Mouse (Mus musculus): ENCODE data around the gene Sdha. TPM values are rescaled to one million over a fixed set of nuclear protein-coding genes. Genes with fewer than 3 reads are reported as not detected.

Gene Sdha
- total RNA-seq, 1 experiment from 2014 or later = 257 TPM

- no peak for ATAC-seq (replicated peaks; ENCODE audit: low read depth, poor library complexity, severe bottlenecking)
These were observed 44.7 kb downstream of the Sdha start for GRCm38 (mm10) chr13:74305380-74305779.

GRCm38 (mm10) chr13:74302050-74303037 lies 47.7 kb downstream of the Sdha start:
- ATAC-seq (replicated peaks; ENCODE audit: low read depth, poor library complexity, severe bottlenecking) = no peak

DNA sequence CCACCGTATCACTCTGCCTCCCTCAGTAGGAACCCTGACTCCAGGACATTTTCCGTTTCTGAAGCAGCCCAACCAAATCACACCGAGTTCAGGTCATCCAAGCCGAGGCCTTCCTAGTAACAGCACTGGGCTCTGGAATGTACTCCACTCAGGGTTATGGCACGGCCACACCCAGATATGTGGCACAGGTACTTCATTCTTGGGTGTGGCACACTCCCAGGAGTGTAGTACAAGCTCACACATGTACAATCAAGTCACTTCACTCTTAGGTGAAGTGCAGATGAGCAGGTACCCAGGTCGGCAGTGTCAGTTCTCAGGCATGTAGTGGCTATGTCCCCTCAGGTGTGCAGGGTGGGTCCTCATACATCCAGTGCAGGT lies 48.5 kb downstream of the Sdha start:
- no peak for ATAC-seq (replicated peaks; ENCODE audit: low read depth, poor library complexity, severe bottlenecking)

DNA sequence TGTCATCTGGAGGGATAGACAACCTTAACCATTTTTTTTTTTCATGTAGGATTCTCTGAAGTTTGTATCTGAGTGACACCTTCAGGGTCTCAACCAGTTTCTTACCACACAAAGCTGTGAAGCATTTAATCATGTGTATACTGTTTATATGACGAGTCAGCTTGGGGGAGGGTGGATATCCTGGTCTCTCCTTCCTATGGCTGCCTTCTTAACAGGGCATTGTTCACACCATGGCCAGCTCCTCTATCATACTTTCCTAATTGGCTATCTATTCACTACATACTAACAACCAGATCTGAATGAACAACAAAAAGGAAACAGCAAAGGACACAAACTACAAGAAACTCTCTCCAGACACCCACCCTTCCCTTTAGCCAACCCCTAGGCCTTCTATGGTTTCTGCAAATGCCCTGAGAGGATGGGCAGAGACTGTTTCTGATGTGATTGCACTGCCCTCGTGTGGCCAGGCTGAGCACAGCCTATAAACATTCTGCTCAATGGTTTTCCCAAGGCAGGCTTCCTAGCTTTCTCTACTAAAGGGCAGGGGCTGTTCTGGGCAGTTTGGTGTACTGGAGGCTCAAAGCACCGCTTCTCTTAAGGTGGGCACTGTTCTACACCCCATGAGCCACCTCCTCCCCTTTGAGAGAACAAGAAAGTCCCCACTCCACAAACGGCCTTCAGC lies 49.0 kb downstream of the Sdha start:
- ATAC-seq (replicated peaks; ENCODE audit: low read depth, poor library complexity, severe bottlenecking) = peak; percentile 95

DNA sequence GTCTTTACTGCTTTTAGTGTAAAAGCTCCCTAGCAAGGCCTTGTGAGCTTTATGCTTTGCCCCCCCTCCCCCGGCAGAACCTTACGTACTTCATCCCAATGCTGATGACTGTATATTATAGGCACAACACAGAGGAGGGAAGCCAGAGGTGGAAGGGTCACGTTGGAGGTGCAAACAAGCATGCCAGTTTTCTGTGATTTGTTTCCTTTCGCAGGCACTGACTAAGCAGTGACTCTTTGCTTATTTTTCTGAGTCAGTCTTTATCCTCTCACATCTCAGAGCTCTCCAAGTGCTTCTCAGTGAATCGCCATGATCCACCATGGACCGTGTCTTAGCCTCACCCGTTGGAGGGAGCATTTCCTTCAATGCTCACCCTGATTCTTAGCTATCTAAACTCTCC lies 53.7 kb downstream of the Sdha start:
- no peak for ATAC-seq (replicated peaks; ENCODE audit: low read depth, poor library complexity, severe bottlenecking)

DNA sequence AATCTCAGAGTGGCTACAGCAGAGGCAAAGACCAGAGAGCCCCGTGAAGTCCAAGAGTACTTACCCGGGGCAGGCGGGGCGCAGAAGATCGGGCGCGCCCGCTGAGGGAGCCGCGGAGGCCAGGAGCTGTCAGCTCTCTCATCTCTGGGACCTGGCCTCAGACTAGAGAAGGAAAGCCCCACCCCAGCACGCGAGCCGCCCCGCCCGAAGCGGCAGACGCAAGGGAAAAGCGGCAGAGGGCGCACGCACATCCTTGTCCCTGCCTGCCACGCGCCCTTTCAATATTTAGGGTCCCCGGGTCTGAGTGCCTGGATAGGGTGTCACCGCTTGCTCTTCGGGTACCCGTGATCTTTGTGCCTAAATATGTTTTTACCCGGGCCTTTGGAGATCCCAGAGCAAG lies 57.9 kb downstream of the Sdha start, which contains the start of gene Ahrr:
Gene Ahrr (minus strand): TSS at position 165 of the 400 bp plus-strand sequence.
- peak; percentile 100 for ATAC-seq (replicated peaks; ENCODE audit: low read depth, poor library complexity, severe bottlenecking)

DNA sequence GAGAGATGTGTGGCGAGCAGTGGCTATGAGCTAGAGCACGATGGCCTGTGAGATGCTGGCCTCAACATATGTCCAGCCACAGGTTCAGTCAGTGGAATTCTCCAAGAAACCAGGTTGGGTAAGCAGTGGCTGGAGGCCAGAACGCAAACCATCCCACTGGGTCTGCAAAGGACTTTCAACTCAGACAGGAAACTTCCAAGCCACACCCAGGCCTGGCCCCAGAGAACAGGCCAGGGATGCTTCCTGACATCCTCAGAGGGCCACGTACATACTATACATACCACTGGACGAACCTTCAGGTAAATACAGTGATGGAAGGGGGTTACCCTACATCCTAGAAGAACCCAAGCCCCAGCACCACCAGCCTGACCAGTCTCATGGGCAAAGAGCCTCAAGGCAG lies 60.4 kb downstream of the Sdha start:
- no peak for ATAC-seq (replicated peaks; ENCODE audit: low read depth, poor library complexity, severe bottlenecking)

- ATAC-seq (replicated peaks; ENCODE audit: low read depth, poor library complexity, severe bottlenecking) = no peak
These were observed 67.8 kb downstream of the Sdha start for GRCm38 (mm10) chr13:74282299-74282698.

- ATAC-seq (replicated peaks; ENCODE audit: low read depth, poor library complexity, severe bottlenecking) = no peak; the same call in 1 of the 2 replicates
These were observed 74.4 kb downstream of the Sdha start for GRCm38 (mm10) chr13:74275726-74276125.

Other genes with a start within 250 kb of the Sdha start
- not detected in 2 replicates for gene Slc9a3, start 228.8 kb downstream of the Sdha start, total RNA-seq (2017)
- 38.2 and 40.0 TPM in 2 replicates for gene Exoc3, start 141.5 kb downstream of the Sdha start, total RNA-seq (2017)
- 0.23 TPM in 1 of 2 replicates, not detected in the other for gene Ahrr, start 57.9 kb downstream of the Sdha start, total RNA-seq (2017)
- gene Pdcd6, start 32.7 kb downstream of the Sdha start, total RNA-seq (2017) = 92.3 and 104 TPM in 2 replicates
- gene Ccdc127, start within 50 bp of the Sdha start, total RNA-seq (2017) = 65.0 and 79.4 TPM in 2 replicates
- 0.05 TPM in 1 of 2 replicates, not detected in the other for gene Lrrc14b, start 13.7 kb upstream of the Sdha start, total RNA-seq (2017)
- 7.1 and 13.7 TPM in 2 replicates for gene Zfp72, start 40.6 kb upstream of the Sdha start, total RNA-seq (2017)
- 11.9 and 18.5 TPM in 2 replicates for gene Ftl1-ps1, start 49.4 kb upstream of the Sdha start, total RNA-seq (2017)
- 8.6 and 19.7 TPM in 2 replicates for gene Zfp825, start 143.7 kb upstream of the Sdha start, total RNA-seq (2017)